Mouse (Mus musculus): Measurements from ENCODE around the gene Sdr39u1. TPM values are rescaled to one million over a fixed set of nuclear protein-coding genes. Genes with fewer than 3 reads are reported as not detected.
A peak's percentile ranks its signal among the peaks of the same experiment; 100 is the strongest.

Gene Sdr39u1
- polyA plus RNA-seq, 1 experiment from 2014 or later, result 57.5 TPM

DNA sequence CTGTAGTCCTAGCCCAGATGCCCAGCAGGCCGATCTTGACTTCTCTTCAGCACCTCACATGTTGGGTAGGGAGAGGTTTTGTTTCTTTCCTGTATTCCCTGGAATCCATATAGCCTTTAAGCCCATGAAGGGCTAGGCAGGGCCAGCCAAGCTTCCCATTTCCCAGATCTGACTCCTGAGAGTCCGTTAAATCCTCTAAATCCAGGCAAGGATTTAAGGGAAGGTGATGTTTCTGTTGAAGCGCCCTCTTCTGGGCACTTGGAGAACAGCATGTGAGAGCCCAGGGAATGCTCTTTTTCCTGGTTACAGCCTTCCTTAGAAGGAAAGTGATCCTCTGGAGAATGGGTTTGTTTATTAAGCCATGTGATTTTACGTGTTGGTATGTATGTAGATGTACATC is 33.1 kb downstream of the Sdr39u1 start:
- WGBS, result 39% methylated on average over 4 of the region's 4 CpGs
- no peak overlapping the region for H3K4me3 ChIP-seq
- no peaks in the 10 kb centered on the region for H3K9me3 ChIP-seq
- H3K27ac ChIP-seq (replicated peaks), result no peak overlapping the region
- H3K27me3 ChIP-seq (replicated peaks; ENCODE audit: low read depth, poor library complexity, severe bottlenecking), result no peaks in the 10 kb centered on the region
- peaks cover 21% of the 10 kb centered on the region for H3K4me1 ChIP-seq
- H3K36me3 ChIP-seq (replicated peaks), result peaks cover 99% of the 10 kb centered on the region
- peak; percentile 73 for DNase-seq (ENCODE audit: low spot score)

GRCm38 (mm10) chr14:55863773-55864172 is 36.3 kb downstream of the Sdr39u1 start:
- Histone ChIP-seq H3K27me3 (replicated peaks; ENCODE audit: low read depth, poor library complexity, severe bottlenecking) (no peaks in the 10 kb centered on the region), H3K36me3 (replicated peaks) (peaks cover 88% of the 10 kb centered on the region), H3K4me1 (peaks cover 38% of the 10 kb centered on the region), H3K9me3 (no peaks in the 10 kb centered on the region), H3K4me3 (peak overlapping the region; percentile 11; the same call in 1 of the 2 replicates), H3K27ac (replicated peaks) (peak overlapping the region; percentile 51)
- DNase-seq (ENCODE audit: low spot score), result peak; percentile 82
- 33% methylated on average over 7 of the region's 7 CpGs for WGBS

GRCm38 (mm10) chr14:55862970-55863369 is 37.1 kb downstream of the Sdr39u1 start:
- no peaks in the 10 kb centered on the region for H3K9me3 ChIP-seq
- H3K36me3 ChIP-seq (replicated peaks), result peaks cover 84% of the 10 kb centered on the region
- DNase-seq (ENCODE audit: low spot score), result no peak
- 95% methylated on average over 10 of the region's 10 CpGs for WGBS
- H3K27ac ChIP-seq (replicated peaks), result peak overlapping the region; percentile 51; the same call in 1 of the 2 replicates
- H3K4me1 ChIP-seq, result peaks cover 44% of the 10 kb centered on the region
- H3K27me3 ChIP-seq (replicated peaks; ENCODE audit: low read depth, poor library complexity, severe bottlenecking), result no peaks in the 10 kb centered on the region
- H3K4me3 ChIP-seq, result no peak overlapping the region

DNA sequence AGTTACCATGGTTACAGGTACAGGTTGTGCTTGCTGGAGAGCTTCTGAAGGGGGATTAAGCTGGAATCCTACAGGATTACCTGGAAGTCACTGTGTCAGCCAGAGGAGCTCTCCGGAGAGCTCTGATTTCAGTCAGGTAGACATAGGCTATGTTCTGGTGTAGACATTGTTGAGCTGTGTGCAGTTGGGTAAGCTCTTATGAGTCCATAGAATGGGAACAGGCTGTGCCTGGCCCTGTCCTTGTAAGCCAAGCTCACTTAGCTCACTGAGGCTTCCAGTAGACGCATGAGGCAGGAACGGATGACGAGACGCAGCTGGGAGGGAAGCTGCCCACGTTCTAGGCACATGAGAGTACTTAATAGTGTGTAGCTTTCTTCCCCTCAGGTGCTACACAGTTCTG is 37.9 kb downstream of the Sdr39u1 start:
- Histone ChIP-seq H3K27ac (replicated peaks) (peak overlapping the region; percentile 49; the same call in 1 of the 2 replicates), H3K4me1 (peaks cover 52% of the 10 kb centered on the region), H3K9me3 (no peaks in the 10 kb centered on the region), H3K36me3 (replicated peaks) (peaks cover 85% of the 10 kb centered on the region), H3K27me3 (replicated peaks; ENCODE audit: low read depth, poor library complexity, severe bottlenecking) (no peaks in the 10 kb centered on the region), H3K4me3 (0 out of 2 replicates have a peak overlapping the region, but pooled peaks have one; percentile 8)
- 70% methylated on average over 6 of the region's 6 CpGs for WGBS
- no peak for DNase-seq (ENCODE audit: low spot score)

- no peak for DNase-seq (ENCODE audit: low spot score)
- peak overlapping the region; percentile 51 for H3K27ac ChIP-seq (replicated peaks)
- H3K4me3 ChIP-seq, result peak overlapping the region; percentile 38
Observed at GRCm38 (mm10) chr14:55857588-55857987, 42.5 kb downstream of the Sdr39u1 start.

DNA sequence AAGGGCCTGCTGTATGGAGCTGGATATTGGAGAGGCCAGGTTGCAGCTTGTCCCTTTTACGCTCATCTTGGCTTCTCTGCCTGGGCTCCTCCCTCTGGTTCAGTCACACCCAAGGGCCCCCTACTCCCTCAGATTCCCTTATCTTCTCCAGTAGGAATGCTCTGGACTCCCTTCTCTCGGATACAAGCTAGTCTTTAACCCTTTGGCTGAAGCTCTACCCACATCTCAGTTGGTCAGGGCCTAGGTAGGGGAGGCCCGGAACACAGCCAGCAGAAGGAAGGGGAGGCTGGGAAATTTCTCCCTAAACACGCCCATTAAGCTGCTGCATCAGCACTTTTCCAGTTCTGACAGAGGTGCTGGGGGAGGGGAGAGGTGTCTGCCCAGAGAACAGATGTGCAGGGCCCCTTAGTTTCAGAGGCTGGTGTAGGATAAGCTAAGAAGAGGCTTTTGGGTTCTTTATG is 45.0 kb downstream of the Sdr39u1 start:
- no peaks in the 10 kb centered on the region for H3K9me3 ChIP-seq
- H3K27ac ChIP-seq (replicated peaks), result peak overlapping the region; percentile 95
- WGBS, result 0% methylated on average over 4 of the region's 4 CpGs
- H3K4me1 ChIP-seq, result peaks cover 76% of the 10 kb centered on the region
- peak overlapping the region; percentile 82 for H3K4me3 ChIP-seq
- DNase-seq (ENCODE audit: low spot score), result peak; percentile 74
- no peaks in the 10 kb centered on the region for H3K27me3 ChIP-seq (replicated peaks; ENCODE audit: low read depth, poor library complexity, severe bottlenecking)
- H3K36me3 ChIP-seq (replicated peaks), result peaks cover 27% of the 10 kb centered on the region

More at GRCm38 (mm10) chr14:55857588-55857987, 42.5 kb downstream of the Sdr39u1 start:
- WGBS, result 41% methylated on average over 4 of the region's 4 CpGs
- H3K27me3 ChIP-seq (replicated peaks; ENCODE audit: low read depth, poor library complexity, severe bottlenecking), result no peaks in the 10 kb centered on the region
- H3K36me3 ChIP-seq (replicated peaks), result peaks cover 43% of the 10 kb centered on the region
- no peaks in the 10 kb centered on the region for H3K9me3 ChIP-seq
- peaks cover 79% of the 10 kb centered on the region for H3K4me1 ChIP-seq

DNA sequence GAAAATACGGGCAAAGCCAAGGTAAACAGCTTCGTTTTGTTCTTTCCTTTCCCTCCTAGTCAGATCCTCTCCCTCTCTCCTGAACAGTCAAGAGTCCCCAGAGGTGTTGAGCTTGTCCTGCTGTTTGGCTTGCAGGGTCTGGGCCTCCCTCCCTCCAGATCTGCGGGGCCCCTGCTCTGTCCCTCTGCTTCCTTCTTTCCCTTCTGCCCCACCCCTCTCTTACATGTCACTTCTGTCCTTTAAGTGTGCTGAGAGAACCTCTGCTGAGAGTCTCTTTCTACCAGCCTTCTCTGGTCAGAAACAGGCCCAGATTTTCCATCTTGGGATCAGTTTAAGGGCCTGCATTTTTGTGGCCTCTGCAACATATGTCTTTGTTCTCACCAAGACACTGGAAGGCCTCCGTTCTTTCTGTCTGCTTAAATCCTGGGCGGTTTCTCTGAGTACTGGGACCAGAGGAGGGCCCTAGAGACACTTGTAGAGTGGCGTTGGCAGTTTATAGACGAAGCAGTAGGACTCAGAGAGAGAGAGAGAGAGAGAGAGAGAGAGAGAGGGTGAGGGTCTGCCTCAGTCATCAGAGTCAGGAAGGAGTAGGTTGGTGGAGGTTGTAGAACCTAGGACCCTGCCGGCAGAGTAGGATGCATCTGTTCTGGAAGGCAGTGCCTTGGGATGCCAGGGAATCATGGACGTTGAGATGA is 45.5 kb downstream of the Sdr39u1 start:
- Histone ChIP-seq H3K27ac (replicated peaks) (peak overlapping the region; percentile 95), H3K4me3 (peak overlapping the region; percentile 82), H3K9me3 (no peaks in the 10 kb centered on the region), H3K4me1 (peaks cover 76% of the 10 kb centered on the region), H3K36me3 (replicated peaks) (peaks cover 24% of the 10 kb centered on the region), H3K27me3 (replicated peaks; ENCODE audit: low read depth, poor library complexity, severe bottlenecking) (no peaks in the 10 kb centered on the region)
- 0% methylated on average over 9 of the region's 9 CpGs for whole genome bisulfite sequencing
- peak; percentile 57 for DNase-seq (ENCODE audit: low spot score)

DNA sequence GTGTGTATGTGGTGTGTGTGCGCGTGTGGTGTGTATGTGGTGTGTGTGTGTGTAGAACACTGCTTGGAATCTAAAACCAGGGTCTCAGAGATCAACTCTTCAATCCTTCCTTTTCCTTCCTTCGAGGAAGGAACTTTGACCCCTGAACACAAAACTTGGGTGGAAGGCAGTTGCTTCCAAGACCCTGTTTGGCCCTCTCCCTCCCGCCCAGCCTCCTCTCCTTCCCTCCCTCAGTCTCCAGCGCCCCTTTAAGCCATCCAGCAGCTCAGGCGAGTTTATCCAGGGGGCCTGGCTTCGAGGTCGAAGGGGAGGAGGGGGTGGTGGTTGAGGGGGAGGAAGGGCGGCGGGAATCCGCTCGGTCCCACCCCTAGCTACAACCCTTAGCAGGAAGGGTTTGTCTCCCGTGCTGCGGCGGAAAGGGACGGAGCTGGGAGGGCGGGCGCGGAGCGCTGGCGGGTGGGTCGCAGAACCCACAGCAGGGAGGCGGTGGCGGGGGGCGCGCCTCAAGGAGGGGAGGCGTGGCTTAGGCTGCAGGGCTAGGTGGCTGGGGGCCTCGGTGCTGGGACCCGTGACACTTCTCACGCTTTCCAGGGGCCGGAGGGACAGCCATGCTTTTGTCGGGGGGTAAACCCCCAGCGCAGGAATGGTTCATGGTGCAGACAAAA is 46.3 kb downstream of the Sdr39u1 start, which contains the start of gene Nynrin:
Nynrin (plus strand) TSS at position 390 of the 665 bp plus-strand sequence.
- Histone ChIP-seq H3K27me3 (replicated peaks; ENCODE audit: low read depth, poor library complexity, severe bottlenecking) (no peaks in the 10 kb centered on the region), H3K9me3 (no peaks in the 10 kb centered on the region), H3K4me1 (peaks cover 71% of the 10 kb centered on the region), H3K36me3 (replicated peaks) (peaks cover 17% of the 10 kb centered on the region), H3K27ac (replicated peaks) (peak within 1 kb of the TSS; percentile 95), H3K4me3 (peak within 1 kb of the TSS; percentile 82)
- DNase-seq (ENCODE audit: low spot score), result peak; percentile 95
- WGBS, result 1% methylated on average over 32 of the region's 33 CpGs

DNA sequence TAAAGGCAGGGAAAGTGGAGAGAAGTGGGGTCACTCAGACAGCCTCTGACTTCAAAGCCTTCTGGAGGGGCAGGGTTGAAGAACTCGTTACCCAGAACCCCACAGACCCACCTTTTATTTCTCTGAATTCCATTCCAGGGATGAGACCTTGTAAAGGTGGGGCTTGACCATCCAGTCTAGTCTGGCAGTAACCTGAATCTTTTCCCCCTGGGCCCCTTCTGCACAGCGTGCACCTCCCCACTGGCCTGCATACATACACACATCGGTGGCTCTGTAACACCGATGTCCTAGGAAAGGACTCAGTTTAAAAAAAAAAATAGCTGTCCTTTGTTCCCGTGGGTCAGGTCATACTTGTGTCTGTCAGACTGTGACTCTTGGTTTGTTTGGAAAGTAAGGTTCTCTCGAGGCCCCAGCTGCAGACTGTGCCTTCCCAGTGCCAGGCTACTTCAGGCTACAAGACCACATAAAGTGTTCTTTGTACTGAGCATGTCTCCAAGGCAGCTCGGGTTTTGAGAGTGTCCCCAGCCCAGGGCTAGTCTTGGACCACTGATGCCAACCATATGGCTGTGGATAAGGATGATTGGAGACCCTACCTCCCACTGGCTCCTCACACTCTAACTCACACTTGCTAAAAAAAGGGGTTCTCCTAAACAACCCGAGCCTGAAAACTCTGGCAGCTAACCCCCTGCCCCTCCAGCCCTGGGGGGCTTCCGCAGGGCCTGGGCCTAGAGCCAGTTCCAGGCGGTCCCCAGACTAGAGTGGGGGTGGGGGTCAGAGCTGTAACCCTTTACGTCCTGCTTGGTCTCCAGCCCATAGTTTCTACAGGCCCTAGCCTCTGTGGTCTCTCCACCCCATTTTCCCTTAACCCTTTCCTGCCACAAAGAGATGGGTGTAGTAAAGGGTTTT is 47.2 kb downstream of the Sdr39u1 start:
- Histone ChIP-seq H3K4me1 (peaks cover 63% of the 10 kb centered on the region), H3K4me3 (peak overlapping the region; percentile 82)

DNA sequence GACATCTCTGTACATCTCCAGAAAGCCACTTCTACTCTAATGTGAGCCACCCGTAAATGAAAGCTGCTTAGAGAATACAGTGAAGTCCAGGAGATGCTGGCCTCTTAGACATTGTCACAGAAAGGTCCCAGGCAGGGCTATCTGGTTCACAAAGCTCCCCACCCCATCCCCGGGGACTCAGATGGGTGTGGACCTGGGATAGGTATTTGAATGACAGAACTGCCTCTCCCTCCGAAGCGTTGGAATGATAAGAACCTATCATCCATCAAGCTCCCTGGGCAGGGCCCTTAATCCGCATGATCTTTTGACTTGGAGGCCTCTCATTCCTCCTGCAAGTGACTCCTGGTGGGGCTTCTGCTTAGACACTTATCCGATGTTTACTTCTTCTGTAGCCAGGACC is 49.2 kb downstream of the Sdr39u1 start:
- Histone ChIP-seq H3K4me3 (no peak overlapping the region), H3K9me3 (no peaks in the 10 kb centered on the region), H3K27me3 (replicated peaks; ENCODE audit: low read depth, poor library complexity, severe bottlenecking) (no peaks in the 10 kb centered on the region), H3K27ac (replicated peaks) (0 out of 2 replicates have a peak overlapping the region, but pooled peaks have one; percentile 3), H3K4me1 (peaks cover 44% of the 10 kb centered on the region), H3K36me3 (replicated peaks) (no peaks in the 10 kb centered on the region)
- WGBS, result 69% methylated on average over 6 of the region's 6 CpGs
- DNase-seq (ENCODE audit: low spot score), result no peak

More for the DNA sequence above, 47.2 kb downstream of the Sdr39u1 start:
- Histone ChIP-seq H3K27me3 (replicated peaks; ENCODE audit: low read depth, poor library complexity, severe bottlenecking) (no peaks in the 10 kb centered on the region), H3K36me3 (replicated peaks) (peaks cover 12% of the 10 kb centered on the region), H3K27ac (replicated peaks) (peak overlapping the region; percentile 95), H3K9me3 (no peaks in the 10 kb centered on the region)
- peak; percentile 84 for DNase-seq (ENCODE audit: low spot score)
- WGBS, result under 1% methylated on average over 11 of the region's 11 CpGs

Data from embryonic facial prominence, embryonic 10.5 days (tissue).